Comparison of ENCODE assay signal across 9 mouse cellular contexts in the genomic region with DNA sequence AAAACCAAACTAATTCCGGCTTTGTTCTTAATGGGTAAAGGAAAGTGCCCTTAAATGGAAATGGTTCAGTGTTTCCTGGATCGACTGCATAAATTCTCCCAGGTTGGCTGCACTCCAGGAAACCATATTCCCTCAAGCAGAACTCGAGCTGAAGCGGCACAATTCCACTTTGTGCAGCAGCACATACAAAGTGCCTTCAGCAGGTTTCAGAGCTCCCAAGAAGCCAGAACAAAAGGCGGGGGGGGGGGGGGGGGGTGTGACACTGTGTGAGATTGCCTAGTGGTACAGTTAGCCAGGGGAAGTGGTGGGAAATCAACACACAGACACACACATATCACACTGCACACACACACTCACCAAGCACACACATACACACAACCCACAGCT. TPM values are rescaled to one million over a fixed set of nuclear protein-coding genes. Genes with fewer than 3 reads are reported as not detected.
A peak's percentile ranks its signal among the peaks of the same experiment; 100 is the strongest.
DNase-seq lines count a peak whose midpoint lies in the region; ATAC-seq lines count a peak whose summit lies in the region.
"Had no signal": no experiment of that assay in that cellular context is flagged by ENCODE, and none has a peak within 500 bp of the region (broad histone marks: within the 10 kb centered on the region; RNA-seq: fewer than 3 reads in every experiment).

No protein-coding gene starts in this region.

- peak overlapping the region; percentile 55 for H3K27ac ChIP-seq in hindbrain, embryonic 14.5 days
- H3K27ac ChIP-seq: liver, embryonic 14.5 days had no signal

- H3K27me3 ChIP-seq in hindbrain, embryonic 14.5 days (ENCODE audit: control insufficient read depth, insufficient read depth, low read length) = peaks cover 5% of the 10 kb centered on the region

- peaks cover 11% of the 10 kb centered on the region; the same call in 1 of the 2 replicates for H3K4me1 ChIP-seq in hindbrain, embryonic 14.5 days (replicated peaks; ENCODE audit: control insufficient read depth, insufficient read depth, low read length)

- no peak overlapping the region for H3K4me3 ChIP-seq in hindbrain, embryonic 14.5 days (replicated peaks; ENCODE audit: low read length)

- peak; percentile 68 for DNase-seq in adrenal gland, postnatal 10 days
- DNase-seq in adrenal gland, postnatal 4 days (ENCODE audit: low spot score in 2 of 2) = no peak
- DNase-seq in urinary bladder, postnatal 14 days (ENCODE audit: low spot score) = peak; percentile 72
- DNase-seq in urinary bladder, postnatal 36 days (ENCODE audit: low spot score in 2 of 2) = no peak
- peak; percentile 74 for DNase-seq in hindbrain, embryonic 14.5 days (ENCODE audit: low spot score)
- DNase-seq in left cerebral cortex, postnatal 10 days (ENCODE audit: extremely low spot score in 1 of 2, low spot score in 2 of 2) = peak; percentile 73 to 78
- DNase-seq in right cerebral cortex, postnatal 10 days (ENCODE audit: low spot score in 2 of 2) = peak; percentile 85 to 87
- no peak for DNase-seq in urinary bladder, adult 2 months (ENCODE audit: low spot score)

- WGBS in hindbrain, embryonic 14.5 days = 6% methylated on average over 4 of the region's 5 CpGs

- intact Hi-C loops in left cerebral cortex, postnatal 10 days (cut with DNase I) = no loop called here

- no peaks in the 10 kb centered on the region for H3K36me3 ChIP-seq in hindbrain, embryonic 14.5 days (replicated peaks; ENCODE audit: control insufficient read depth, insufficient read depth)

- no peaks in the 10 kb centered on the region for H3K9me3 ChIP-seq in hindbrain, embryonic 14.5 days (ENCODE audit: control insufficient read depth, low read length)

- H3K9ac ChIP-seq in hindbrain, embryonic 14.5 days = no peak overlapping the region
- H3K9ac ChIP-seq: liver, embryonic 14.5 days had no signal

- peak; percentile 74; the same call in 1 of the 2 replicates for ATAC-seq in hindbrain, embryonic 14.5 days (ENCODE audit: low FRiP score)

- H3K4me2 ChIP-seq in hindbrain, embryonic 14.5 days (replicated peaks) = peak overlapping the region; percentile 15; the same call in 1 of the 2 replicates

RNA-seq across cellular contexts. Expression of a gene that starts 5.7 kb away (rescaled TPM):
- total RNA-seq in adrenal gland, postnatal 10 days (2021) = 1 to 10 TPM; 1.9 to 3.2 TPM
- total RNA-seq in adrenal gland, postnatal 4 days (2021) = 10 to 100 TPM in 1 of 2 experiments, 1 to 10 TPM in 1; 2.5 to 12.3 TPM
- polyA plus RNA-seq in hindbrain, embryonic 14.5 days (2014; fragmentation: Nextera tagmentation; extraction: Ambion mirVana) = 1.8 and 2.0 TPM in 2 replicates
- 1 to 10 TPM; 4.5 to 5.4 TPM for total RNA-seq in left cerebral cortex, postnatal 10 days (2021)
- polyA plus RNA-seq in urinary bladder, adult 2 months (2012; rRNA removed) = 24.2 and 25.0 TPM in 2 replicates

Comparison
In these comparisons a context has a peak if more than half of its experiments do, and no peak if none do; other contexts are left out.
1. DNase-seq: peak in adrenal gland, postnatal 10 days (single experiment), urinary bladder, postnatal 14 days (single experiment), hindbrain, embryonic 14.5 days (single experiment), left cerebral cortex, postnatal 10 days (2 of 2) and right cerebral cortex, postnatal 10 days (2 of 2); none in adrenal gland, postnatal 4 days (0 of 2), urinary bladder, postnatal 36 days (0 of 2) and urinary bladder, adult 2 months (single experiment).